Mouse (Mus musculus): ENCODE data around the gene Taf5l.

DNA sequence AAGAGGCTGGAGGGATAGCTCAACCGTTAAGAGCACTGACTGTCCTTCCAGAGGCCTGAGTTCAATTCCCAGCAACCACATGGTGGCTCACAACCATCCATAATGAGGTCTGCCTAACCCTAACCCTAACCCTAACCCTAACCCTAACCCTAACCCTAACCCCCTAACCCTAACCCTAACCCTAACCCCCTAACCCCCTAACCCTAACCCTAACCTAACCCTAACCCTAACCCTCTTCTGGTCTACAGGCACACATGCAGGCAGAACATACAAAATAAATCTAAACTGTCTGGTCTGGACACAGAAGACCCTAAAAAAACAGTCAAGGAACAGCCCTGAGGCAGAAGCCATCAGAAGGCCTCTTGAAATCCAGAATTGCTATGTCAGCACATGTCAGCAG, 59.8 kb downstream of the Taf5l start:
- TF ChIP-seq CTCF (IDR thresholded peaks at IDR 0.05; ENCODE audit: borderline replicate concordance, insufficient read depth, low read depth, low read length) (no peak), POLR2A (IDR thresholded peaks at IDR 0.05; ENCODE audit: borderline replicate concordance, insufficient read depth, low read length) (no peak)
